Mouse (Mus musculus) layer of hippocampus, adult 8-10 months (tissue): ENCODE results near the gene Ifitm1. TPM values are rescaled to one million over a fixed set of nuclear protein-coding genes. Genes with fewer than 3 reads are reported as not detected.
"Not testable (repeated sequence)": the region's sequence is repeated elsewhere in the genome, so short reads cannot be mapped to it uniquely, and the experiment has no call there.

Experiments used
- DNase-seq, 2 experiments: peaks; one replicate each; pipeline ENCODE4 v3.0.0; 2022; ENCODE audit warnings: low spot score in 2 of 2
- total RNA-seq, 4 experiments: library from RNA; stranded (reverse); gene quantifications; 2 replicates each; pipeline ENCODE4 v1.2.4; 2022

Ifitm1 gene
- total RNA-seq, 4 experiments from 2014 or later = 2.5 to 5.1 (median 2.7) TPM

DNA sequence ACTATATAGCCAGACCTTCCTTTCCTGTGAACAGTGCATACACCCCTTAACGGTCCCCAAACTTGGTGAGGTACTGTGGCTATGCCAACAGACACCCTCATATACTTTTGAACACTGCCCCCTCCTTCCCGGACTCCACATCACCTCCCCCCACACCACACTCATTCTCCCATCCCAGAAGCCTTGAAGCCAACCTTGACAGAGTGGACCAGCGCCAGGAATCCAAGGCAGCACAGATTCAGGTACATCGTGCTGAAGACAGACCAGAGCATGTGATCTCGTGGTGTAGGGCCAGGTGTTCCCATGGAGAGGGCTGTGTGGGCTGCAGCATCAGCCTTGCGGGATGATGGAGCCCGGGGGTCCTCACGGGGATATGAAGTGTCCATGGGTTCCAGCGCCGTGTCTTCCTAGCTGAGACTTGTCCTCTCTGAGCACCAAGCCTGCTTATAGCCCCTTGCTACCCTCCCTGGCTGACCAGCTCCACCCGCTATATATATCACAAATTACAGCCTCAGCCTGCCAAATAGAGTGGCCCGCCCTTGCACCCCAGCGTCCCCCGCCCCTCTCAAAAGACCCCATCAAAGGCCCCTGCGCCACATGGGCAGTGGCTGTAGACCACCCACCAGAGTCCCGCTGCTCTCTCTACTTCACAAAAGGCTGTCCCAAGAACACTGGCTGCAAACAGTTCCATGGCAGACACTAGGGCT is 17.0 kb upstream of the Ifitm1 start, which contains the start of gene Ifitm5:
Ifitm5 (minus strand) TSS at position 468 of the 707 bp plus-strand sequence.
- DNase-seq = no peak

DNA sequence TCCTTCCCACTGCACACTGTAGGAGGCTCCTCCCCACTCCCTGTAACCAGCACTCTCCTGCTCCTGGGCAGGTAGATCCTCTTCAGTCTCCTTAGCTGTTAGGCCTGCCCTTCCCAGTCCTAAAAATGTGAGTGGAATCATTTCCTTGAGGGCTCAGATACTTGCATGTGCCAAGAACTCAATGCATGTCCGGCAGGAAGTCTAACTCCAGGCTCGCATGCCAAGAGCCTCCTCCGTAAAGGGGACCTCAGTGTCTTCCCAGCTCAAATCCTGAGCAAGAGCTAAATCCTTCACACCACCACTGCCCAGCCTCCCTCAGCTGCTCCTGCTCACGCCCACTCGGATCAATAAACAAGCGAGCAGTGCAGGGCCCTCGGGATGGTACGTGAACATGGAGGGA is 16.0 kb upstream of the Ifitm1 start:
- no peak for DNase-seq

- no peak for DNase-seq
Measured at GRCm38 (mm10) chr7:140951765-140952164, 15.3 kb upstream of the Ifitm1 start.

- no peak for DNase-seq
Measured at GRCm38 (mm10) chr7:140952441-140952840, 14.6 kb upstream of the Ifitm1 start.

DNA sequence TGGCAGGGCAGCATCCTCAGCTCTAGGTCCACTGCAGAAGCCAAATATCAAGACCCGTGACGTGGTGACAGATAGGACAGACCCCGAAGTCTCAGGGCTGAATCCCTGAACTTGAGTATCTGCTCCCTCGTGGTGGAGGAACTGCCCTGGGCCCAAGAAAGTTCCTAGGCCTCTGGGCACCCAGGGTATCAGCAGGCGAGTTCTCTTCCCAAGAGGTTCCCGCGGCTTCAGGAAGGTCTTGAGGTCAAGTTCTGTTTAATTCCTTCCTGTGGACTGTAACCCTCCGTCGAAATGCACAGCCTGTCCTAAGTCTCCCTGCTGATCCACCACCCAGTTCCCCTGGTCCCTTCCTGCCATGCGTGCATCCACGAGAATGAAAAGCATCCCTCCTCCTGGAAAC is 13.9 kb upstream of the Ifitm1 start:
- no peak for DNase-seq

GRCm38 (mm10) chr7:140953800-140954732 is 13.0 kb upstream of the Ifitm1 start:
- no peak for DNase-seq

DNA sequence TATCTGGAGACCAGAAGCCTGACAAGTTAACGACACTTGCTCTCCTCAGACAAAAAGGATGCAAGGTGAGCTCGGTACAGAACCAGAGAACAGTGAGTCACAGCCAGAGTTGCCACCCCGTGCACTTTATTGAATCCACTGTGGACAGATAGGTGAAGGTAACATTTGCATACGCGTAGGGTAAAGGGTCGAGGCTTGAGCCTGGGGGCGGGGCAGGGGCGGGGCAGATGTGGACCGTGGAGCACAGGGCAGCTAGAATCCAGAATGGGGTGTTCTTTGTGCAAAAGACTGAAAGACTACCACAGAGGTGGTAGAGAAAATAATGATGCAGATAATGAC is 12.3 kb upstream of the Ifitm1 start:
- no peak for DNase-seq

DNA sequence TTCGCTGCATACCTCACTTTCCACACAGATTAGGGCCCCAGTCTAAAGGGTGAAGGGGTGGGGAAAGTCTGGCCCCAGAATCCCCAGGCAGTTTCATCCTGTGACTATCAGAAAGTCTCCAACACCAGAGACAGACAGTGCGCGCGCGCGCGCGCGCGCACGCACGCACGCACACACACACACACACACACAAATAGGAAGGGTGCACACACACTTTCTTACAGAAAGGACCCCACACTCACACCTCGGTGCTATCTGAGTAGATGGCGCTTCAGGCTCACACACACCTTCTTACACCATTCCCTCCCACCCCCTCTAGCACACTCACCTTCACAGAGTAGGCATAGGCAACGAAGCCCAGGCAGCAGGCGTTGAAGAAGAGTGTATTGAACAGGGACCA is 11.7 kb upstream of the Ifitm1 start:
- no peak for DNase-seq

GRCm38 (mm10) chr7:140955758-140956555 is 11.1 kb upstream of the Ifitm1 start, which contains the start of the genes Gm45717 and Ifitm2:
Gm45717 (minus strand) TSS chr7:140955937.
Ifitm2 (minus strand) TSS chr7:140955987.
- peak in 1 of 2 experiments; percentile 28 for DNase-seq

DNA sequence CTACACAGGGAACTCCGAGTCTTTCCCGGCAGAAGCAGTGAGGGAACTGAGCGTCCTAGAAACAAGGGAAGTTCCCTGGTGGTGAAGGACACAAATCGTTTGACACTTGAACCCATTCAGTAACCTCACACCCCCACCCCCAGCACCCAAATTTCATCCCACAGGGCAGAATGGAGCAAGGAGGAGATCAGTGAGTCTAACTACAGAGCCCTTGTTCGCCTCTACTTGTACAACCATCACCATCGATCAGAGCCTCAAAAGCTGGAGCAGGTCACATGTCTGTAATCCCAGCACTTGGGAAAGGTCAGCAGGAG is 10.5 kb upstream of the Ifitm1 start:
- DNase-seq = no peak

DNA sequence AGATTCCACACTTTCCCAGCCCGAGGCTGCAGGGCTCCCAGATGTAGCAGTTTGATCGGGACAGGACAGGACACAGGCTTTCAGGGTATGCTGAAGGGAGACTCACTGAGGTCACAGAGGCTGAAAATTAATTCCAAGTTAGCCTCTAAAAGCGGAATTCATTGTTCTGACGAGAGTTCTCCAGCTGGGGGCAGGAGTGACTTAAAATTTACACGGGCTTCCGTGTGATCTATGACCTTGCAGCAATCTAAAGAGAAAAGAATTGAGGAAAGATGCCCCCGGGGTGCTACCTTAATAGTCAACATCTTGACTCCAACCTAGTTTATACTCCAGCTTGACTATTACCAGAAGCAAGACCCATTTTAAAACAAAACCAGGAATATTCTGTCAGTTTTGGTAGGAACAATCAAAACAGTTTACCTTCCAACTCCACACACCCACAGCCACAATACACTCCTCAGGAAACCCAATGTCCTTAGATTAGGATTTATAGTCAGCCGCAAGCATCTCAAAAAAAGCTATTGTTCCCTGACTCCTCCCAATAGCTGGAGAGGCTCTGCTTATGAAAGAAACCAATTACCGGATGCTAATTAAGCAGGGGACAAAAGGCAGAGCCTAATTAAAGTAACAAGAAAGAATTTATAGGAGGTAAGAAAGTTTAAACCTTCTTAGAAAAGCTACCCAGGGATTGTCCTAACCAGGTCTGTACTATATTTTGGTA is 7.7 kb upstream of the Ifitm1 start:
- DNase-seq = peak in 1 of 2 experiments; percentile 25

GRCm38 (mm10) chr7:140960026-140960425 is 7.0 kb upstream of the Ifitm1 start:
- DNase-seq = no peak

GRCm38 (mm10) chr7:140961416-140961815 is 5.6 kb upstream of the Ifitm1 start:
- DNase-seq = no peak

DNA sequence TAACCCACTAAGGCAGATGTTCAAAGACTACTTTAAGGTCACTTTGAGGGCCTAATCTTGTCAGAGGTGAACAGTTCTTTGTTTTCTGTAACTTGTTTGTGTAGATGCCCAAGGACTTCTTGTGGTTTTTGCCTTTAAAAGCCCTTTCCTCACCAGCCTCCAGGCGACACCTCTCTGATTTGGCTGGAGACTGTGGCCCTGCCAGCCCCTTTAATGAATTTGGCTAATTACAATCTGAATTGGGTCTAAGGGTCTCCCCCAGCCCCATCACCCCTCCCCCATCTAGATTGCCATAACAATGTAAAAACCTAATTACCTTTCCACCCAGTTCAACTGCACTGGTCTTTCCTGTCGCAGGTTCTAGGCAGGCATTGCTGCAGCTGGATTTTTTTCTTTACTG is 4.3 kb upstream of the Ifitm1 start:
- DNase-seq = no peak

DNA sequence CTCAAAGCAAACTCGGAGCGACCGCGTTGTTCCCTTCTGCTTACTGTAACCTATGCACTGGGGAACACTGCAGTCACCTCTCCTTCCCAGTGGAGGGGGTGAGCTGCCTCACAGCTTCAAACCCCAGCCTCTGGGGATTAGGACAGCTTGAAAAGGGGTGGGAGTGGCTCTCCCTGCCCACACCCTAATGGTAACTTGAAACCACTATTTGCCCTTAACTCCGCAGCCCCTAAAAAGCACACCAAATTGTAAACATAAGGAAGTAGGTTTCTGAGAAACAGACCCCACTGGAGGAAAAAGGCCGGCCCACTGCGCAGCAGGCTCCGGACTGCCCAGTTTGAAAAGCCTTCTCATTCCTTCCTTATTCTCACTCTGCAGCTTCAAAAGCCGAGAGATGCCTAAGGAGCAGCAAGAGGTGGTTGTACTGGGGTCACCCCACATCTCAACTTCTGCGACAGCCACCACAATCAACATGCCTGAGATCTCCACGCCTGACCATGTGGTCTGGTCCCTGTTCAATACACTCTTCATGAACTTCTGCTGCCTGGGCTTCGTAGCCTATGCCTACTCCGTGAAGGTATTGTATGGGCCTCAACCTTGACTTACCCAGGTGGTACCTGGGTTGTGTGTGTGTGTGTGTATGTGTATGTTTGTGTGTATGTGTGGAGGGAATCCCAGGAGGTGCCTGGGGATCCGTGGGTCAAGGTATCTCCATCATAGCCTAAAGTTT is 1.0 kb downstream of the Ifitm1 start:
- DNase-seq = no peak

GRCm38 (mm10) chr7:140968710-140969109 is 1.7 kb downstream of the Ifitm1 start:
- not testable (repeated sequence) for DNase-seq

DNA sequence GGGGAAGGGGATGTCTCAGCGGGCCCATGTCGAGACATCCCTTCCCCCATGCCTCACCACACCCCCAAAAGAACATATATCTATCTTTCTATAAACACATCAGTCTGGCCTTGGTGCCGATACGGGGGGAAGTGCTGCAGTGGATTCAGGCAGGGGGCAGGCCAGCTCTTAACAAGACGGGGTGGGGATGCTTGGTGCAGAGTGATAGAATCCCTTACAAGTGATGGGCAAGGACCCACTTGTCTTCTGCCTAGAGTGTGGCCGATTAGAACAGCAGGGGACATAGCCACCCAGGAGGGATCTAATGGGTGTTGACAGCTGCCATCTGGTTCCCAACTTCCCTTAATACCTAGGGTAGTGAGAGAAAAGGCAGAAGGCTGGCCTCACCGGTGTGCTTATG is 3.9 kb downstream of the Ifitm1 start:
- DNase-seq = no peak

GRCm38 (mm10) chr7:140971479-140972171 is 4.6 kb downstream of the Ifitm1 start:
- DNase-seq = no peak

DNA sequence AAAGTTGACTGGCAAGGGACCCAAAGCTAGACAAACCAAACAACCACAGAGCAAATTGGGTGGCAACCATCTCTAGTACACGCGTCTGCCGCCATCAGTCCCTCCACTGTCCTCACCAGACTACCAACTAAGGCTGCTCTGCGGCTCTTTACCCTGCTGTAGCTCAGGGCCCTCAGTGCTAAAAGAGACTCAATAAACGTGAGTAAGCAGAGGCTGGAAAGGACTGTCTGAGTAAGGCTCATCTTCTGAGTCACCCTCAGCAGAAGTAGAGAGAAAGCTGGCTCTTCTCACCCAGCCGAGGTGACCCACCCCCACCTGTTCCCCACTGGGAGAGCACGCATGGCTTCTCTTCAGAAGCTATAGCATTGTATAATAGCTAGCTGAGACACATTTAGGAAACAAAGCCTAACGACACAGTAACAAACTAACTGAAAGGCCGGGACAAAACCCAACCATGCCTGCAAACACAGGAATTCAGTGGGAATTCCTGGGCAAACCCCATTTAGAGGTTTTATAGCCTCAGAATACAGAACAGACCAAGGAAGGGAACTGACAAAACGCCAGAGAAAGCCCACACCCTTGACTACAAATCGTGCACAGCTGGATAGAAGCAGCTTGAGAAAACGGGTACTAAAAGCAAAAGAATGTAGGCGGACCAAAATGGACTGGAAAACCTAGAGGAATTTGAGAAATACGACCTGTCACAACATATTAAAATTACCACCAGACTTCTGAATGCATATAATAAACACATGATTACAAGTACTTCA is 6.6 kb downstream of the Ifitm1 start:
- DNase-seq = no peak
